Mouse (Mus musculus): ENCODE results near the gene Nfatc4. TPM values are rescaled to one million over a fixed set of nuclear protein-coding genes. Genes with fewer than 3 reads are reported as not detected.

Gene Nfatc4
- polyA plus RNA-seq, 1 experiment, result 5.7 TPM

GRCm38 (mm10) chr14:55845506-55846294 is 22.8 kb downstream of the Nfatc4 start:
- DNase-seq (ENCODE audit: low read depth, low spot score), result no peak
- 68% methylated on average over 9 of the region's 9 CpGs for WGBS

GRCm38 (mm10) chr14:55850885-55851284 is 27.9 kb downstream of the Nfatc4 start:
- 51% methylated on average over 6 of the region's 6 CpGs for WGBS
- no peak for DNase-seq (ENCODE audit: low read depth, low spot score)

GRCm38 (mm10) chr14:55852646-55853551 is 30.0 kb downstream of the Nfatc4 start:
- DNase-seq (ENCODE audit: low read depth, low spot score), result no peak
- 31% methylated on average over 11 of the region's 11 CpGs for WGBS

- 5% methylated on average over 33 of the region's 33 CpGs for WGBS
- DNase-seq (ENCODE audit: low read depth, low spot score), result no peak
These were observed 30.8 kb downstream of the Nfatc4 start, which contains the start of gene Nynrin for GRCm38 (mm10) chr14:55853621-55854285. Nynrin (plus strand) TSS chr14:55854010.

GRCm38 (mm10) chr14:55854406-55855100 is 31.6 kb downstream of the Nfatc4 start:
- 11% methylated on average over 9 of the region's 9 CpGs for WGBS
- no peak for DNase-seq (ENCODE audit: low read depth, low spot score)

GRCm38 (mm10) chr14:55855101-55855561 is 32.2 kb downstream of the Nfatc4 start:
- WGBS, result 36% methylated on average over 4 of the region's 4 CpGs
- DNase-seq (ENCODE audit: low read depth, low spot score), result no peak

GRCm38 (mm10) chr14:55857588-55857987 is 34.6 kb downstream of the Nfatc4 start:
- WGBS, result 70% methylated on average over 4 of the region's 4 CpGs
- no peak for DNase-seq (ENCODE audit: low read depth, low spot score)

GRCm38 (mm10) chr14:55862186-55862585 is 39.2 kb downstream of the Nfatc4 start:
- 75% methylated on average over 6 of the region's 6 CpGs for WGBS
- DNase-seq (ENCODE audit: low read depth, low spot score), result no peak

- DNase-seq (ENCODE audit: low read depth, low spot score), result no peak
- 96% methylated on average over 10 of the region's 10 CpGs for WGBS
These were observed 40.0 kb downstream of the Nfatc4 start for GRCm38 (mm10) chr14:55862970-55863369.

GRCm38 (mm10) chr14:55863773-55864172 is 40.8 kb downstream of the Nfatc4 start:
- 25% methylated on average over 7 of the region's 7 CpGs for WGBS
- no peak for DNase-seq (ENCODE audit: low read depth, low spot score)

GRCm38 (mm10) chr14:55866962-55867361 is 44.0 kb downstream of the Nfatc4 start:
- DNase-seq (ENCODE audit: low read depth, low spot score), result no peak
- 34% methylated on average over 4 of the region's 4 CpGs for WGBS

GRCm38 (mm10) chr14:55868230-55869026 is 45.5 kb downstream of the Nfatc4 start:
- 83% methylated on average over 14 of the region's 14 CpGs for WGBS
- DNase-seq (ENCODE audit: low read depth, low spot score), result no peak

GRCm38 (mm10) chr14:55869538-55869937 is 46.6 kb downstream of the Nfatc4 start:
- DNase-seq (ENCODE audit: low read depth, low spot score), result no peak
- 93% methylated on average over 6 of the region's 6 CpGs for WGBS

GRCm38 (mm10) chr14:55872039-55872438 is 49.1 kb downstream of the Nfatc4 start:
- DNase-seq (ENCODE audit: low read depth, low spot score), result no peak
- 87% methylated on average over 12 of the region's 12 CpGs for WGBS

GRCm38 (mm10) chr14:55872551-55872950 is 49.6 kb downstream of the Nfatc4 start:
- 87% methylated on average over 17 of the region's 17 CpGs for WGBS
- no peak for DNase-seq (ENCODE audit: low read depth, low spot score)

- no peak for DNase-seq (ENCODE audit: low read depth, low spot score)
- 84% methylated on average over 8 of the region's 8 CpGs for WGBS
These were observed 50.3 kb downstream of the Nfatc4 start for GRCm38 (mm10) chr14:55873242-55873713.

GRCm38 (mm10) chr14:55873714-55874683 is 51.1 kb downstream of the Nfatc4 start:
- 11% methylated on average over 30 of the region's 30 CpGs for WGBS
- DNase-seq (ENCODE audit: low read depth, low spot score), result peak; percentile 52

Measured in large intestine, adult 2 months (tissue).